Mouse (Mus musculus): ENCODE measurements around the gene Abcd4.

Gene Abcd4

GRCm38 (mm10) chr12:84616977-84617630 is at the start of gene Abcd4:
Abcd4 (minus strand) TSS chr12:84617413.
- DNase-seq (ENCODE audit: low read depth): peak; percentile 95

- peak; percentile 40 for DNase-seq (ENCODE audit: low read depth)
Observed at GRCm38 (mm10) chr12:84653912-84654311, 36.7 kb upstream of the Abcd4 start.

GRCm38 (mm10) chr12:84650234-84650633 is 33.0 kb upstream of the Abcd4 start:
- no peak for DNase-seq (ENCODE audit: low read depth)

GRCm38 (mm10) chr12:84640654-84641053 is 23.4 kb upstream of the Abcd4 start, which contains the start of gene Vrtn:
Vrtn (plus strand) TSS chr12:84641019.
- no peak for DNase-seq (ENCODE audit: low read depth)

- no peak for DNase-seq (ENCODE audit: low read depth)
Observed at GRCm38 (mm10) chr12:84640253-84640652, 23.0 kb upstream of the Abcd4 start.

GRCm38 (mm10) chr12:84631867-84632266 is 14.7 kb upstream of the Abcd4 start:
- DNase-seq (ENCODE audit: low read depth): no peak

- DNase-seq (ENCODE audit: low read depth): no peak
Observed at GRCm38 (mm10) chr12:84625116-84625515, 7.9 kb upstream of the Abcd4 start.

- DNase-seq (ENCODE audit: low read depth): no peak
Observed at GRCm38 (mm10) chr12:84624601-84625000, 7.4 kb upstream of the Abcd4 start.

- DNase-seq (ENCODE audit: low read depth): peak; percentile 53
Observed at GRCm38 (mm10) chr12:84620975-84621374, 3.8 kb upstream of the Abcd4 start.

- DNase-seq (ENCODE audit: low read depth): peak; percentile 73
Observed at GRCm38 (mm10) chr12:84617663-84618062, 450 bp upstream of the Abcd4 start.

- peak; percentile 87 for DNase-seq (ENCODE audit: low read depth)
Observed at GRCm38 (mm10) chr12:84614524-84614923, 2.7 kb downstream of the Abcd4 start.

- DNase-seq (ENCODE audit: low read depth): no peak
Observed at GRCm38 (mm10) chr12:84614001-84614400, 3.2 kb downstream of the Abcd4 start.

- DNase-seq (ENCODE audit: low read depth): no peak
Observed at GRCm38 (mm10) chr12:84612518-84612917, 4.7 kb downstream of the Abcd4 start.

GRCm38 (mm10) chr12:84611718-84612117 is 5.5 kb downstream of the Abcd4 start:
- no peak for DNase-seq (ENCODE audit: low read depth)

GRCm38 (mm10) chr12:84605860-84606259 is 11.4 kb downstream of the Abcd4 start:
- DNase-seq (ENCODE audit: low read depth): peak; percentile 19

GRCm38 (mm10) chr12:84604001-84604400 is 13.2 kb downstream of the Abcd4 start:
- no peak for DNase-seq (ENCODE audit: low read depth)

- no peak for DNase-seq (ENCODE audit: low read depth)
Observed at GRCm38 (mm10) chr12:84598324-84598723, 18.9 kb downstream of the Abcd4 start.

- peak; percentile 83 for DNase-seq (ENCODE audit: low read depth)
Observed at GRCm38 (mm10) chr12:84589825-84590761, 27.1 kb downstream of the Abcd4 start.

- peak; percentile 39 for DNase-seq (ENCODE audit: low read depth)
Observed at GRCm38 (mm10) chr12:84581285-84581684, 35.9 kb downstream of the Abcd4 start.

- no peak for DNase-seq (ENCODE audit: low read depth)
Observed at GRCm38 (mm10) chr12:84578440-84578770, 38.8 kb downstream of the Abcd4 start.

- peak; percentile 34 for DNase-seq (ENCODE audit: low read depth)
Observed at GRCm38 (mm10) chr12:84577768-84578439, 39.3 kb downstream of the Abcd4 start.

GRCm38 (mm10) chr12:84573094-84573493 is 44.1 kb downstream of the Abcd4 start:
- DNase-seq (ENCODE audit: low read depth): no peak

- no peak for DNase-seq (ENCODE audit: low read depth)
Observed at GRCm38 (mm10) chr12:84572341-84572720, 44.9 kb downstream of the Abcd4 start.
